Mouse (Mus musculus): ENCODE results near the gene Notch2. TPM values are rescaled to one million over a fixed set of nuclear protein-coding genes. Genes with fewer than 3 reads are reported as not detected.

Notch2 gene
- total and polyA plus RNA-seq, 2 experiments from 2014 or later = 6.1 to 22.8 TPM

GRCm38 (mm10) chr3:98093954-98094353 lies 80.6 kb downstream of the Notch2 start:
- TF ChIP-seq CTCF (IDR thresholded peaks at IDR 0.05) = no peak
- 19% methylated on average over 5 of the region's 5 CpGs for WGBS
- no peak for ATAC-seq (ENCODE audit: low FRiP score)
- H3K27me3 ChIP-seq (ENCODE audit: insufficient read depth, low read length) = no peaks in the 10 kb centered on the region
- no peak overlapping the region for H3K4me2 ChIP-seq (ENCODE audit: low read depth, low read length, poor library complexity, severe bottlenecking)
- DNase-seq (ENCODE audit: low spot score) = no peak
- H3K27ac ChIP-seq (ENCODE audit: low read depth, low read length) = no peak overlapping the region
- peaks cover 3% of the 10 kb centered on the region; the same call in 1 of the 2 replicates for H3K4me1 ChIP-seq (ENCODE audit: insufficient read depth, low read length)
- no peaks in the 10 kb centered on the region for H3K9me3 ChIP-seq (ENCODE audit: low read length)
- H3K36me3 ChIP-seq (ENCODE audit: insufficient read depth, low read length) = no peaks in the 10 kb centered on the region
- H3K9ac ChIP-seq (replicated peaks; ENCODE audit: low read length, poor library complexity, severe bottlenecking) = no peak overlapping the region
- H3K4me3 ChIP-seq (ENCODE audit: low read depth, low read length) = no peak overlapping the region

- no peak for ATAC-seq (ENCODE audit: low FRiP score)
- Histone ChIP-seq H3K36me3 (ENCODE audit: insufficient read depth, low read length) (no peaks in the 10 kb centered on the region), H3K4me3 (ENCODE audit: low read depth, low read length) (no peak overlapping the region), H3K27me3 (ENCODE audit: insufficient read depth, low read length) (no peaks in the 10 kb centered on the region), H3K4me2 (ENCODE audit: low read depth, low read length, poor library complexity, severe bottlenecking) (no peak overlapping the region), H3K27ac (ENCODE audit: low read depth, low read length) (no peak overlapping the region), H3K4me1 (ENCODE audit: insufficient read depth, low read length) (peaks cover 3% of the 10 kb centered on the region; the same call in 1 of the 2 replicates), H3K9ac (replicated peaks; ENCODE audit: low read length, poor library complexity, severe bottlenecking) (no peak overlapping the region), H3K9me3 (ENCODE audit: low read length) (no peaks in the 10 kb centered on the region)
- no peak for TF ChIP-seq CTCF (IDR thresholded peaks at IDR 0.05)
- WGBS = 75% methylated on average over 17 of the region's 17 CpGs
- DNase-seq (ENCODE audit: low spot score) = no peak
Measured at GRCm38 (mm10) chr3:98094629-98095583, 81.6 kb downstream of the Notch2 start.

GRCm38 (mm10) chr3:98096981-98097380 lies 83.7 kb downstream of the Notch2 start:
- H3K9me3 ChIP-seq (ENCODE audit: low read length) = no peaks in the 10 kb centered on the region
- TF ChIP-seq CTCF (IDR thresholded peaks at IDR 0.05) = no peak
- ATAC-seq (ENCODE audit: low FRiP score) = no peak
- no peak overlapping the region for H3K9ac ChIP-seq (replicated peaks; ENCODE audit: low read length, poor library complexity, severe bottlenecking)
- no peak overlapping the region for H3K4me2 ChIP-seq (ENCODE audit: low read depth, low read length, poor library complexity, severe bottlenecking)
- no peaks in the 10 kb centered on the region for H3K36me3 ChIP-seq (ENCODE audit: insufficient read depth, low read length)
- H3K4me3 ChIP-seq (ENCODE audit: low read depth, low read length) = no peak overlapping the region
- 98% methylated on average over 7 of the region's 7 CpGs for WGBS
- H3K27me3 ChIP-seq (ENCODE audit: insufficient read depth, low read length) = no peaks in the 10 kb centered on the region
- DNase-seq (ENCODE audit: low spot score) = no peak
- no peak overlapping the region for H3K27ac ChIP-seq (ENCODE audit: low read depth, low read length)
- peaks cover 3% of the 10 kb centered on the region; the same call in 1 of the 2 replicates for H3K4me1 ChIP-seq (ENCODE audit: insufficient read depth, low read length)

DNA sequence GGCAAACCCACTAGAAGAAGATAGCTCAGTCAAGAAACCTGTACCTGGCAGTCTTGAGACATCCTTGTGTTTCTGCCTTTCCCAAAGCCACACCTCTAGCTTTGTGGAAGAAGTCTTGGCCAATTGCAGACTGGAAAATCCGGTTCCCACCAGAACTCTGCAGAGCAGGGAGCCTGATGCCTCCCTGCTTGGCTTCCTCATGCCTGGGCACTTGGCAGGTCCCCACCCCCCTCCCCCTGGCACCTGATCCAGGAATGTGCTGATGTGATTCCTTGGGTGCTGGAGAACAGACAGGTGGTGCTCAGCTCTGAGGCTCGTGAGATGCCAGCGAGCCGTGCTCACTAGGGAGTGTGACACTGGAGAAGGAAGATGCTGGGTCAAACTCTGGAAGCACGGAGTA lies 85.3 kb downstream of the Notch2 start:
- WGBS = 96% methylated on average over 5 of the region's 5 CpGs
- no peak overlapping the region for H3K9ac ChIP-seq (replicated peaks; ENCODE audit: low read length, poor library complexity, severe bottlenecking)
- H3K27ac ChIP-seq (ENCODE audit: low read depth, low read length) = no peak overlapping the region
- H3K27me3 ChIP-seq (ENCODE audit: insufficient read depth, low read length) = no peaks in the 10 kb centered on the region
- H3K4me2 ChIP-seq (ENCODE audit: low read depth, low read length, poor library complexity, severe bottlenecking) = no peak overlapping the region
- DNase-seq (ENCODE audit: low spot score) (no peak), ATAC-seq (ENCODE audit: low FRiP score) (no peak)
- H3K9me3 ChIP-seq (ENCODE audit: low read length) = no peaks in the 10 kb centered on the region
- TF ChIP-seq CTCF (IDR thresholded peaks at IDR 0.05) = no peak
- no peaks in the 10 kb centered on the region for H3K36me3 ChIP-seq (ENCODE audit: insufficient read depth, low read length)
- H3K4me1 ChIP-seq (ENCODE audit: insufficient read depth, low read length) = peaks cover 3% of the 10 kb centered on the region; the same call in 1 of the 2 replicates
- H3K4me3 ChIP-seq (ENCODE audit: low read depth, low read length) = no peak overlapping the region

- Histone ChIP-seq H3K9me3 (ENCODE audit: low read length) (no peaks in the 10 kb centered on the region), H3K27ac (ENCODE audit: low read depth, low read length) (no peak overlapping the region), H3K4me1 (ENCODE audit: insufficient read depth, low read length) (no peaks in the 10 kb centered on the region), H3K27me3 (ENCODE audit: insufficient read depth, low read length) (no peaks in the 10 kb centered on the region), H3K4me3 (ENCODE audit: low read depth, low read length) (no peak overlapping the region), H3K9ac (replicated peaks; ENCODE audit: low read length, poor library complexity, severe bottlenecking) (no peak overlapping the region), H3K4me2 (ENCODE audit: low read depth, low read length, poor library complexity, severe bottlenecking) (no peak overlapping the region), H3K36me3 (ENCODE audit: insufficient read depth, low read length) (no peaks in the 10 kb centered on the region)
- DNase-seq (ENCODE audit: low spot score) (no peak), ATAC-seq (ENCODE audit: low FRiP score) (no peak)
- peak; percentile 34 for TF ChIP-seq CTCF (IDR thresholded peaks at IDR 0.05)
- WGBS = 91% methylated on average over 10 of the region's 10 CpGs
Measured at GRCm38 (mm10) chr3:98099287-98099686, 86.0 kb downstream of the Notch2 start.

GRCm38 (mm10) chr3:98101541-98101940 lies 88.2 kb downstream of the Notch2 start:
- 78% methylated on average over 10 of the region's 10 CpGs for WGBS
- peaks cover 4% of the 10 kb centered on the region; the same call in 1 of the 2 replicates for H3K4me1 ChIP-seq (ENCODE audit: insufficient read depth, low read length)

More at GRCm38 (mm10) chr3:98101541-98101940, 88.2 kb downstream of the Notch2 start:
- Histone ChIP-seq H3K4me2 (ENCODE audit: low read depth, low read length, poor library complexity, severe bottlenecking) (no peak overlapping the region), H3K27me3 (ENCODE audit: insufficient read depth, low read length) (no peaks in the 10 kb centered on the region), H3K27ac (ENCODE audit: low read depth, low read length) (no peak overlapping the region), H3K9me3 (ENCODE audit: low read length) (no peaks in the 10 kb centered on the region), H3K9ac (replicated peaks; ENCODE audit: low read length, poor library complexity, severe bottlenecking) (no peak overlapping the region), H3K4me3 (ENCODE audit: low read depth, low read length) (no peak overlapping the region), H3K36me3 (ENCODE audit: insufficient read depth, low read length) (no peaks in the 10 kb centered on the region)
- ATAC-seq (ENCODE audit: low FRiP score) = no peak
- no peak for DNase-seq (ENCODE audit: low spot score)
- no peak for TF ChIP-seq CTCF (IDR thresholded peaks at IDR 0.05)
